Mouse (Mus musculus): ENCODE data around the gene Scube3. TPM values are rescaled to one million over a fixed set of nuclear protein-coding genes. Genes with fewer than 3 reads are reported as not detected.

The Scube3 gene
- polyA plus RNA-seq, 1 experiment from 2014 or later = 9.4 TPM

GRCm38 (mm10) chr17:28180331-28180730 lies 38.4 kb downstream of the Scube3 start:
- Histone ChIP-seq H3K27ac (no peak overlapping the region), H3K36me3 (peaks cover 16% of the 10 kb centered on the region; the same call in 1 of the 2 replicates), H3K4me3 (no peak overlapping the region), H3K9me3 (no peaks in the 10 kb centered on the region), H3K27me3 (no peaks in the 10 kb centered on the region), H3K4me2 (0 out of 2 replicates have a peak overlapping the region, but pooled peaks have one; percentile 9), H3K4me1 (peaks cover 71% of the 10 kb centered on the region), H3K9ac (0 out of 2 replicates have a peak overlapping the region, but pooled peaks have one; percentile 32)
- no peak for ATAC-seq (ENCODE audit: insufficient number of reproducible peaks, insufficient read depth, low FRiP score, low TSS enrichment, low read depth)
- 57% methylated on average over 4 of the region's 4 CpGs for WGBS

GRCm38 (mm10) chr17:28180783-28181544 lies 39.0 kb downstream of the Scube3 start:
- WGBS = 77% methylated on average over 15 of the region's 15 CpGs
- no peak overlapping the region for H3K4me3 ChIP-seq
- H3K36me3 ChIP-seq = peaks cover 16% of the 10 kb centered on the region; the same call in 1 of the 2 replicates
- H3K9ac ChIP-seq = peak overlapping the region; percentile 11; the same call in 1 of the 2 replicates
- no peak overlapping the region for H3K27ac ChIP-seq
- H3K27me3 ChIP-seq = no peaks in the 10 kb centered on the region
- no peaks in the 10 kb centered on the region for H3K9me3 ChIP-seq
- no peak overlapping the region for H3K4me2 ChIP-seq
- peaks cover 72% of the 10 kb centered on the region for H3K4me1 ChIP-seq
- ATAC-seq (ENCODE audit: insufficient number of reproducible peaks, insufficient read depth, low FRiP score, low TSS enrichment, low read depth) = no peak

GRCm38 (mm10) chr17:28184971-28185638 lies 43.2 kb downstream of the Scube3 start:
- H3K9me3 ChIP-seq = no peaks in the 10 kb centered on the region
- no peaks in the 10 kb centered on the region for H3K27me3 ChIP-seq
- H3K36me3 ChIP-seq = peaks cover 23% of the 10 kb centered on the region
- H3K27ac ChIP-seq = peak overlapping the region; percentile 69
- no peak for ATAC-seq (ENCODE audit: insufficient number of reproducible peaks, insufficient read depth, low FRiP score, low TSS enrichment, low read depth)
- H3K4me1 ChIP-seq = peaks cover 43% of the 10 kb centered on the region
- H3K9ac ChIP-seq = no peak overlapping the region
- H3K4me2 ChIP-seq = 0 out of 2 replicates have a peak overlapping the region, but pooled peaks have one; percentile 16
- no peak overlapping the region for H3K4me3 ChIP-seq
- 52% methylated on average over 7 of the region's 7 CpGs for WGBS

GRCm38 (mm10) chr17:28188313-28188712 lies 46.4 kb downstream of the Scube3 start:
- no peak overlapping the region for H3K4me3 ChIP-seq
- ATAC-seq (ENCODE audit: insufficient number of reproducible peaks, insufficient read depth, low FRiP score, low TSS enrichment, low read depth) = no peak
- WGBS = 85% methylated on average over 5 of the region's 5 CpGs
- peaks cover 40% of the 10 kb centered on the region for H3K36me3 ChIP-seq
- no peak overlapping the region for H3K27ac ChIP-seq
- no peaks in the 10 kb centered on the region for H3K9me3 ChIP-seq
- no peak overlapping the region for H3K9ac ChIP-seq
- no peak overlapping the region for H3K4me2 ChIP-seq
- no peaks in the 10 kb centered on the region for H3K27me3 ChIP-seq
- peaks cover 17% of the 10 kb centered on the region for H3K4me1 ChIP-seq

GRCm38 (mm10) chr17:28192754-28193153 lies 50.8 kb downstream of the Scube3 start:
- H3K9me3 ChIP-seq = no peaks in the 10 kb centered on the region
- no peak overlapping the region for H3K27ac ChIP-seq
- whole genome bisulfite sequencing = 78% methylated on average over 1 of the region's 1 CpGs
- ATAC-seq (ENCODE audit: insufficient number of reproducible peaks, insufficient read depth, low FRiP score, low TSS enrichment, low read depth) = no peak
- no peaks in the 10 kb centered on the region for H3K27me3 ChIP-seq
- peaks cover 71% of the 10 kb centered on the region for H3K36me3 ChIP-seq
- no peak overlapping the region for H3K4me3 ChIP-seq
- H3K9ac ChIP-seq = no peak overlapping the region
- no peaks in the 10 kb centered on the region for H3K4me1 ChIP-seq
- no peak overlapping the region for H3K4me2 ChIP-seq

- Histone ChIP-seq H3K4me3 (no peak overlapping the region), H3K27ac (no peak overlapping the region), H3K4me2 (no peak overlapping the region), H3K4me1 (no peaks in the 10 kb centered on the region), H3K9ac (no peak overlapping the region), H3K9me3 (no peaks in the 10 kb centered on the region), H3K27me3 (no peaks in the 10 kb centered on the region), H3K36me3 (peaks cover 79% of the 10 kb centered on the region)
- 81% methylated on average over 3 of the region's 3 CpGs for WGBS
- no peak for ATAC-seq (ENCODE audit: insufficient number of reproducible peaks, insufficient read depth, low FRiP score, low TSS enrichment, low read depth)
Observed at GRCm38 (mm10) chr17:28193559-28193958, 51.6 kb downstream of the Scube3 start.

- no peak for ATAC-seq (ENCODE audit: insufficient number of reproducible peaks, insufficient read depth, low FRiP score, low TSS enrichment, low read depth)
- Histone ChIP-seq H3K9ac (no peak overlapping the region), H3K36me3 (peaks cover 85% of the 10 kb centered on the region), H3K4me2 (no peak overlapping the region), H3K27me3 (no peaks in the 10 kb centered on the region), H3K9me3 (no peaks in the 10 kb centered on the region), H3K27ac (no peak overlapping the region), H3K4me3 (no peak overlapping the region), H3K4me1 (no peaks in the 10 kb centered on the region)
- whole genome bisulfite sequencing = 94% methylated on average over 10 of the region's 10 CpGs
Observed at GRCm38 (mm10) chr17:28195033-28195432, 53.1 kb downstream of the Scube3 start.

GRCm38 (mm10) chr17:28197646-28198045 lies 55.7 kb downstream of the Scube3 start:
- Histone ChIP-seq H3K4me1 (no peaks in the 10 kb centered on the region), H3K9ac (no peak overlapping the region), H3K27me3 (no peaks in the 10 kb centered on the region), H3K9me3 (no peaks in the 10 kb centered on the region), H3K27ac (no peak overlapping the region), H3K4me3 (no peak overlapping the region), H3K36me3 (peaks cover 90% of the 10 kb centered on the region), H3K4me2 (no peak overlapping the region)
- 79% methylated on average over 18 of the region's 18 CpGs for WGBS
- no peak for ATAC-seq (ENCODE audit: insufficient number of reproducible peaks, insufficient read depth, low FRiP score, low TSS enrichment, low read depth)

- H3K27me3 ChIP-seq = no peaks in the 10 kb centered on the region
- no peak overlapping the region for H3K4me3 ChIP-seq
- no peak overlapping the region for H3K9ac ChIP-seq
- ATAC-seq (ENCODE audit: insufficient number of reproducible peaks, insufficient read depth, low FRiP score, low TSS enrichment, low read depth) = no peak
- no peak overlapping the region for H3K27ac ChIP-seq
- peaks cover 72% of the 10 kb centered on the region for H3K36me3 ChIP-seq
- H3K9me3 ChIP-seq = no peaks in the 10 kb centered on the region
- H3K4me2 ChIP-seq = no peak overlapping the region
- 75% methylated on average over 14 of the region's 14 CpGs for WGBS
- peaks cover 7% of the 10 kb centered on the region for H3K4me1 ChIP-seq
Observed at GRCm38 (mm10) chr17:28201982-28202381, 60.0 kb downstream of the Scube3 start.

- WGBS = 38% methylated on average over 14 of the region's 14 CpGs
- Histone ChIP-seq H3K27ac (no peak overlapping the region), H3K27me3 (no peaks in the 10 kb centered on the region), H3K4me3 (no peak overlapping the region), H3K9me3 (no peaks in the 10 kb centered on the region), H3K9ac (no peak overlapping the region), H3K4me2 (no peak overlapping the region), H3K4me1 (peaks cover 28% of the 10 kb centered on the region), H3K36me3 (peaks cover 52% of the 10 kb centered on the region)
- ATAC-seq (ENCODE audit: insufficient number of reproducible peaks, insufficient read depth, low FRiP score, low TSS enrichment, low read depth) = no peak
Observed at GRCm38 (mm10) chr17:28204052-28204720, 62.2 kb downstream of the Scube3 start.

- H3K4me1 ChIP-seq = peaks cover 33% of the 10 kb centered on the region
- H3K9me3 ChIP-seq = no peaks in the 10 kb centered on the region
- H3K9ac ChIP-seq = 0 out of 2 replicates have a peak overlapping the region, but pooled peaks have one; percentile 27
- no peak for ATAC-seq (ENCODE audit: insufficient number of reproducible peaks, insufficient read depth, low FRiP score, low TSS enrichment, low read depth)
- no peak overlapping the region for H3K27ac ChIP-seq
- WGBS = 87% methylated on average over 8 of the region's 8 CpGs
- peaks cover 40% of the 10 kb centered on the region for H3K36me3 ChIP-seq
- no peaks in the 10 kb centered on the region for H3K27me3 ChIP-seq
- H3K4me2 ChIP-seq = no peak overlapping the region
- H3K4me3 ChIP-seq = no peak overlapping the region
Observed at GRCm38 (mm10) chr17:28205443-28205842, 63.5 kb downstream of the Scube3 start.
